Mouse (Mus musculus) neural tube, embryonic 10.5 days (tissue): ENCODE measurements around the gene Ankrd17.
"Not testable (repeated sequence)": the region's sequence is repeated elsewhere in the genome, so short reads cannot be mapped to it uniquely, and the experiment has no call there.

Experiments used
- DNase-seq: peaks from one replicate; pipeline ENCODE4 v3.0.0-alpha.2; 2017; ENCODE audit warnings: low spot score; ENCODE audit errors: extremely low spot score

Ankrd17 gene

DNA sequence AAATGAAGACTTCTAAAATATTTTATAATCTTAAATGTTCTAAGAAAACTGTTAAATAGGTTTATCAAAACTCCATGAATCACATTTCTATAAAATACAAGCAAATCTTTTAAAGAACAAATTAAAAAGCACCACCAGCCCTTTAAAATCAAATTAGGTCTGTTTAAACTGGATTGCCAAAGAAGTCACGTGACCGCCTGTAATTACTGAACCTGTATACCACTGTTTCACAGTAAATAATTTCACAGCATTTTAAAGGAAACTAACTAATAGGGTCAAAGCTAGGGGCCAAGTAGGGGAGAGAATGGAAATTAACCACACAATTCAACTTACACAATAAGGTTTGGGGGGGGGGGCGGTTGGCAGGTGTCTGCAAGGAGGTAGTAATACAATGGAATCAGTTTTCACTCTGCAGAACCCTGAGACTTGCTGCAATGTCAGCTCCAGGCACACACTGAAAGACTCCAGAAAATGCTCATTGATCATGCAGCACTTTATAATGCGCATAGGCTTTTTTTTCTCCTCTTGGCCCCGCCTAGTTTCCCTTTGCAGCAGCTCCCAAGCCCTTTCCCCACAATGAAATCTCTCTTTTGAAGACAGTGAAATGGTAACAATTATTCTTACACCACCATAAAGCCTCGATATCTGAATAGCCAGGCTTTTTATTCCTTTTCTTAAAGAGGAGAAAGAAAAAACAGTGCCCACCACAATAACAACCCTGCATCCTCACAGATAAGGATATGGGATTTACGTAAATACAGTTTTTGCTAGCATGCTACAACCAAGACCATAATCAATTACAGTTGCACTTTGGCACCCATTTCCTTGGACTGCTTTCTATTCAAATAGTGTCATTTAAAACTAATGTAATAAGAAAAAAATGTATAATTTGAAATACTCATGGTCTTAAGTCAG is 27.9 kb downstream of the Ankrd17 start:
- no peak for DNase-seq

DNA sequence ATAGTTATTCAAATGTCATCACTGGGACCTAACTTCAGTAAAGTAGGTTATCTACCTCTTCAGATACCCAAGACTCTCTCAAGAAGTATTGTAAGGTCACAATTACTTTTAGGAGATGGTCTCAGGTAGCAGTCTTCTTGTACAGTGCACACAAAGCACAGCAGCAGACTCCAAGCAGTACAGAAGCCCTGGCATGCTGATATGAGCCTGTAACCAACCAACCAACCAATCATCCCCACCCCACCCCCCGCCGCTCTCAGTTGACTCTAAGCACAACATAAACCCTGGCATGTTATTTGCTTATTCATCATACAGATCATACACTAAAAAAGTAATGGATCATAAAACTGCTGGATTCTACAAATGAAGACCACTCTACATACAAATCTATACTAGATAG is 33.9 kb downstream of the Ankrd17 start:
- no peak for DNase-seq

DNA sequence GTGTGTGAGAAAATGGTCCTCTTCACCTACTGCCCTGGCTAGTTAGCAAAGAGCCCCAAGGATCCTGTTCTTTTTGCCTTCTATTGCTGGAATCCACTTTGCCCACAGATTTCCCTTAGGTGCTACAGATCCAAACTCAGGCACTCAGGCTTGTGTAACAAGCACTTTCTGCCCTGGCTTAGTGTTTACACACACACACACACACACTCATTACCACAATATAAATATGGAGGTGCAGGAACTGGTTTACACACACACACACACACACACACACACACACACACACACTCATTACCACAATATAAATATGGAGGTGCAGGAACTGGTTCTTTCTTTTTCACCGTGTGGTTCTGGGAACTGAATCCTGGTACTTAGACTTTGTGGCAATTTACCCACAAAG is 35.3 kb downstream of the Ankrd17 start:
- no peak for DNase-seq

DNA sequence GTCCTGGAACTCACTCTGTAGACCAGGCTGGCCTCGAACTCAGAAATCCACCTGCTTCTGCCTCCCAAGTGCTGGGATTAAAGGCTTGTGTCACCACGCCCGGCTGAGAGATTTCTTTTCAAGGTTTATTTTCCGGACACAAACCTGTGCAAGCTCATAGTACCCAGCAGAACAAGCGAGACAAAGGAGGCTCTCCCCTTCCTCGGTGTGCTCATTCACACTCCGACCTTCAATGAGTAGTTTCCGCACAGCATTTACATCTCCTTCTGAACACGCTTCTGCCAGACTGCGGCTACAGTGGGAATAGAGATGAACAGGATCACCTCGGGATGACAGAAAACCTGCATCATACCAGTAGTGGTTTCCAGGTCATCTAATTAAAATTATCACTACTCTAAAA is 68.0 kb downstream of the Ankrd17 start:
- no peak for DNase-seq

DNA sequence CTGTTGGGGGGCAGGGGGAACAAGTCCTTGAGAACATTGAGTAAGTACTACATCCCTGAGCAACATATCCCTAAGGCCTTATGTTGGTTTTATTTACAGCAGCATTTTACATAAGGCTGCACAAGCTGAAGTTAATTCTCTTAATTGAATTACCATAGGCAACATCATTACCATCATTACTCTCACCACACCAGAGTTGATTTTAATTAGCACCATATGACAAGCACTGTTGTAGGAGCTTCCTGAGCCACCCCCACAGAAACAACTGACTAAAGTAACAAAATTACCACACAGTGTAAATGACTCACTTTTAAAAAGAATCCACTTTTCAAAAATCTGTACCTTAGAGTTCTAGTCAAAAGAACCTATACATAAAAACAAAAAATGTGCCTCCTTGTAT is 76.5 kb downstream of the Ankrd17 start:
- DNase-seq: no peak

DNA sequence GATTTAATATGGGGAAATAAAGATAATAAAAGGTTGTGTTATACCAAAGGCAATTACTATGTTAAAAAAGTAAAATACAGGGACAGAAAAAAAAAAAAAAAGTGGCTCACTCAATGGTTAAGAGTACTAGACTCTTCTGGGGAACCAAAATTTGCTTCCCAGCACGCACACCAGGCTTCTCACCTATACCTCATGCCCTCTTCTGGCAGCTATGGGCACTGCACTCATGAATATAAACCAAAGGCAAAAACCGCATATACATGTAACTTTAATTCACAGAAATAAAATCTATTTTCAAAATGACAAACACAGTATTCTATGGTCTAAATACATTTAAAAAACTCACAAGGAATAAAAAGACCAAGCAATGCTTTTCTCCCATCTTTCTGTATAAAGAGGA is 79.8 kb downstream of the Ankrd17 start:
- DNase-seq: no peak

DNA sequence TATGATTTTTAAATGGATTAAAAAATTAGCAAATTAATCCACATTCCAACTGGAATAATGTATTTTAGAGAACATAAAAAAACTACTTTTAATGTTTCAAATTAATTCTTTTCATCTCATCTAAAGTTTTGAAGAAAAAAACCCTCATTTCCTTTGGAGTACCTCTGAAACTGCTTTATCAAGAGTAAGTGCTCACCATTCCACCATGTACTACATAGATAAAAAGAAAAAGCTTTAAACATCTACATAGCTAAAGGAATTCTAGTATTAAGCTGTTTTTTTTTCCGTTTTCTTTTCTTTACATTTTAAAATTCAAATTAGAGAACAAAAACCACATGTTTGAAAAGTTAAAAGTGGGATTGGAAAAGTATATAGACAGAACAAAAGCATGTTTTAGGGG is 86.3 kb downstream of the Ankrd17 start:
- DNase-seq: no peak

DNA sequence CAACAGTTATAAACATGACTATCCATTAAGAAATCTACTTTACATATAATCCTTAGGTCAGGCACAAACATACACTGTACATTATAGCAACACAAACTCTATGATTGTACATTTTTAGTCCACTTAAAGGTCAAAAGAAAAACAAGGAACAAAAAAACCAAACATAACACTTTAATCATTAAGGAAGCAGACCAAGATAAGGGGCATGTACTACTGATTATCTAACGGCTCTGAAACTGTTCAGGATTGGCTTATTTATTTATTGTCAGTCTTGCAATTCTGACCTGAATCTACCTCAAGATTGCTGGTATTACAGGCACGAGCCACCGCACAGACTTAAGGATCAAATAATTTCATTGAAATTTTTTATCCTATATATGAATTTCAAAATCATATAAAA is 87.0 kb downstream of the Ankrd17 start:
- no peak for DNase-seq

DNA sequence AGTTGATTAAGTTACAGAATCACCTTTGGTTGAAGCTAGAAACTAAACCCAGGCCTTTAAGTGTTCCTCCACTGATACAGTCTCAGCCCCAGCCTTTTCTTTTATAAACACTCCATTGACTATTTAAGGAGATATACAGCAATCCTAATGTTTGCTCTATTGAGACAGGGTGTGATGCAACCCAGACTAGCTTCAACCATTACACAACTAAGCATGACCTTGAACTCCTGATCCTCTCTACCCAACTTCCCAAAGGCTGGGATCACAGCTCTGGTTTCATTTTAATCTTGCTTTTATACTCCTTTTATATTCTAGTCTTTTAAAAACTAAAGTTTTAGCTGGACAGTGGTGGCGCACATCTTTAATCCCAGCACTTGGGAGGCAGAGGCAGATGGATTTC is 88.9 kb downstream of the Ankrd17 start:
- DNase-seq: no peak

DNA sequence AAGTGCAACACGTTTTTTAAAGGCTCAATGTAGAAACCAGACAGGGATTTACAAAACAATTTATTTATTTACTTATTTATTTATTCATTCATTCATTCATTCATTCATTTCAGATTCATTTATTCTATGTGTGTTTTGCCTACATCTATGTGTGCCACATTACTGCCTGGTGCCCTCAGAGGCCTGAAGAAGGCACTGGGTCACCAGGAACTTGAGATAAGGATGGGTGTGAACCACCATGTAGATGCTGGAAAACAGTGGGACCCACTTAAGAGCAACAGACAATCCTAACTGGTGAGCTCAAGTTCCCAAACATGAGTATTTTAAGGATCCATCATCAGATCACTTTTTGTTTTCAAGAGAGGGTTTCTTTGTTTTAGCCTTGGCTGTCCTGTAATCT is 91.6 kb downstream of the Ankrd17 start:
- no peak for DNase-seq

DNA sequence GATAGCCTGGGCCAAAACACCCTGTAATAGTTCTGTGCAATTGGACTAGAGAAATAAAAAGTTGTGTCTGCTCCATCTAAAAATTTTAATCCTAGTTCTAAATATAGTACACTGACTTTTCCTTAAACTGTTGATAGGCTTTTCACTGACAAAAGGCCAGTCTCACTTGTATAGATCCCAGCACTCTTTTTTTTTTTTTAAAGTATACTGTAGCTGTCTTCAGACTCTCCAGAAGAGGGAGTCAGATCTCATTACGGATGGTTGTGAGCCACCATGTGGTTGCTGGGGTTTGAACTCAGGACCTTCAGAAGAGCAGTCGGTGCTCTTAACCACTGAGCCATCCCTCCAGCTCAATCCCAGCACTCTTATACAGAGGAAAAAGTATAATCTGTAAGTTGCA is 104.1 kb downstream of the Ankrd17 start:
- DNase-seq: not testable (repeated sequence)

DNA sequence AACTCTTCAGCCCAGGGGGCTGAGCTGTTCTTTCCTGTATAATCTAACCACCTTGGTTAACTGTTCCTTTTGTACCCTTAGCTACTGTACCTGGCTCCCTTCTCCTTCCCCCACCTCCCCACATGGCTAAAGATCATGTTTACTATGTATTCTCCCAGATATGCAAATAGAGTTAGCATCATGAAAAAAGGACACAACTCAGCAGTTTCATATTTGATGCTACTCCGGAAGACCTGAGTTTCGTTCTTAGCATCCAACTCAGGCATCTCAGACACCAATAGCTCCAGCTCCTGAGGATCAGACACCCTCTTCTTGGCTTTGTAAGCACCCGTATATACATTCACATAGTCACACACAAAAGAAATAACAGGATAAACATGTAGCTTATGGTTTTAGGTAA is 109.4 kb downstream of the Ankrd17 start:
- DNase-seq: no peak

DNA sequence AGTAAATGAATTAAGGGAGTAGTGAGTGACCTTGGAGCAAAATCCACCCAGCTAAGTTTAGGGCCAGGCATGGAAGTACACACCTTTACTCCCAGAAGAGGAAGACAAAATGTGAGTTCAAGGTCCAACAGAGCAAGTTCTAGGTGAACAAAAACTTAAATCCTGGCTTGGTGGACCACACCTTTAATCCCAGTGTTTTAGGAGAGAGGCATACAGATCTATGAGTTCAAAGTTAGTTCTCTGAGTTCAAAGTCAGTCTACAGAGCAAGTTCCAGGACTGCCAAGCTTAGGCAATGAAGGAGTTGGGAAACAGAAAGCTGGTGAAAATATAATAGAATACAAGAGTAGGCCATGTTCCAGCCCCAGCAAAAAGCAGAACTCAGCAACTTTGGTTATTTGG is 118.9 kb downstream of the Ankrd17 start:
- no peak for DNase-seq

DNA sequence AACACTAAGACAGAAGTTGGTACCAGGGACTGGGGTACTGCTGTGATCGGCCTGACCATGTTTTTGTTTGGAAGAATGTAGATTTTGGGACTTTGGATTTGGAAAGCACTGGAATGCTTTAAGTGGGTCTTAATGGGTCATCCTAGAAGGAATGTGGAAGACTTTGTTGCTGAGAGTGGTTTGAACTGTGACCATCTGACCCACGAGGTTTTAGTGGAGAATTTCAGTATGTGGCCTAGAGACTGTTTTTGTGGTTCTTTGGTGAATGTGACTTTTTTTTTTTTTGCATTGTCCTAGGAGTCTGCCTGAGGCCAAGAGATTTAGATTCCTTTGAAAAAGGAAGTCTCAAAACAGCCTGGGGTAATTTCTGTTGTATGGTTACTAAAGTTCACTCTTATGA is 119.4 kb downstream of the Ankrd17 start:
- DNase-seq: no peak

DNA sequence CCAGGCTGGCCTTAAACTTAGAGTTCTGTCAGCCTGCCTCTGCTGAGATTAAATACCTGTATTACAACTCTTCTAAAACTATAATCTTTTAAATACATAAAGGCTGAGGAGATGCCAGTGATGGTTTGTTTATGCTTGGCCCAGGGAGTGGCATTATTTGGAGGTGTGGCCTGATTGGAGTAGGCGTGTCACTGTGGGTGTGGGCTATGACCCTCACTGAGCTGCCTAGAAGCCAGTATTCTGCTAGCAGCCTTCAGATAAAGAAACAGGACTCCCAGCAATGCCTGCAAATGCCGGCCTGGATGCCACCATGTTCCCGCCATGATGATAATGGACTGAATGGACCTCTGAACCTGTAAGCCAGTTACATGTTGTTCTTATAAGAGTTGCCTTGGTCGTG is 119.8 kb downstream of the Ankrd17 start:
- DNase-seq: no peak

DNA sequence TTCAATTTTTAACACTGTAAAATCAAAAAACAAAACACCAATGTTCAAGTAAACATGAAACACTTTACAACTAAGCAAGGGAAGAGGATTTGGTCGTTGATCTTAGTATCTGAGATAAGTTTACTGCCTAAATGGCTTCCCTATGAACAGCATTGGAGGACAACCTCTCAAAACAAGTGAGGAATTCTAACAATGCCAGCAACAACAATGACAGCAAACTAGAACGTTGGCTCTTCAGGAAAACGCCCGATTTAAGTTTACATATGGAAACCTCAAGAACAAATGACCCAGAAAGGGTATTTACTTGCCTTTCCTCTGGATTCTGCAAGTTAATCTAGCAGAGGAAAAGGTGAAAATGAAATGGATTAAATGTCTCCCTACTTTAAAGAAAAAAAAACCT is 121.0 kb downstream of the Ankrd17 start:
- DNase-seq: no peak

DNA sequence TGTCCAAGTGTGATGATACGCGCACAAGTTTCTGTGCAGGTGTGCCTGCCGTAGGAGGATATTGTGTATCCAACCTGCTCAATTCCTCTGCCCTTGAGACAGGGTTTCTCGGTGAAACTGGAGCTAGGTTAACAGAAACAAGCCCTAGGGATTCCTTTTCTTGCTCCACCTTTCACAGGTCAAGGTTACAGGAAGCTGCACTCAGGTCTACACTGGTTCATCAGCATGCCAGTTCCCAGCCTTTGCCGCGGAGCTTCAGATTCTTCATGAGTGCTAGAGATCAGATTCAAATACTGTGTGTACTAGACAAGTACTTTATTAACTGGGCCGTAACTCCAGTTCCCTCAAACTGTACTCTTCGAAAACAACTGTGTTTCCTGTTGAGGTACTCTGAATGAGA is 131.2 kb downstream of the Ankrd17 start:
- DNase-seq: no peak

DNA sequence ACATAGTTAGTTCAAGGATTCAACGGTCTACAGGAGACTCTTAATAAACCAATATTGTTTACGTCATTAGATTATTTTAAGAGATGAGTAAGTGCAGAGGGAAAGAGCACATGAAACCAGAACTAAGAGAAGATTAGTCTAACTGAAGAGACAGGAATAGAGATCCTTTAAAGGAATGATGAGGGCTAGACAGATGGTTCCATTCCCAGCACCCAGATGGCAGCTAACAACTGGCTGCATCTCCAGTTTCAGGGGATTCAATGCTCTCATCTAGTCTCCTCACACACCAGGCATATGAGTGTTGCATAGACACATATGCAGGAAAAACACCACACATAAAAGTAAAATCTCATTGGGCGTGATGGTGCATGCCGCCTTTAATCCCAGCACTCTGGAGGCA is 133.1 kb downstream of the Ankrd17 start:
- DNase-seq: no peak

DNA sequence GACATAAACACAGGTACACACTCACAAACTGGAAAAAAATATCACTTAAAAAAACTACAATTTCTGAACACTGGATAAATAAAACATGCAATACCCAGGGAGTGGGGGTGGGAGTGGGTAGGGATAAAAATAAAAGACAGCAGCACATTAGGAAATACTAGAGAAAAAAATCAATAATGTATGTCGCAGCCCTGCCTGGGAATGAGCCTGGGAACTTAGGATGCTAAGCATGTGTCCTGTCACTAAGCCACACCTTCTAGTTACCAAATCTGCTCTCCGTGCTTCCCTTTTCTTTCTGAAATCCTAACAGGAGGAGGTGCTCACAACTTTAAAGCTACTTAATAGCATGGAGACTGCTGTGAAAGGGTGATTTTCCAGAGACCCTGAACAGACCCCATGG is 136.6 kb downstream of the Ankrd17 start:
- DNase-seq: no peak

DNA sequence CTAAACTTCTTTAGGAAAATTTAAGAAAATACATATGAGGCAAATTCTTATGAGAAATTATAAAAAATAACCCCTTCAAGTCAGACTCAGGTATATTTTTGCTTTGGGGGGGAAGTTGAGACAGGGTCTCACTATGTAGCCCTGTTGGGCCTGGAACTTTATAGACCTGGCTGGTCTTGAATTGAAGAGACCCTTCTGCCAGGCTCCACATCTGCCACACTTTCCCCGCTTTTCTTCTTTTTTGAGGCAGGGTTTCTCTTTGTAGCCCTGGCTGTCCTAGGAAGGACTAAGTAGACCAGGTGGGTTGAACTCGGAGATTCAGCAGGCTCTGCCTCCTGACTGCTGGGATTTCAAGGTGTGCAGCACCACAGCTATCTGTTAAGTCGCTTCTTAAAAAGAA is 139.7 kb downstream of the Ankrd17 start:
- DNase-seq: no peak

DNA sequence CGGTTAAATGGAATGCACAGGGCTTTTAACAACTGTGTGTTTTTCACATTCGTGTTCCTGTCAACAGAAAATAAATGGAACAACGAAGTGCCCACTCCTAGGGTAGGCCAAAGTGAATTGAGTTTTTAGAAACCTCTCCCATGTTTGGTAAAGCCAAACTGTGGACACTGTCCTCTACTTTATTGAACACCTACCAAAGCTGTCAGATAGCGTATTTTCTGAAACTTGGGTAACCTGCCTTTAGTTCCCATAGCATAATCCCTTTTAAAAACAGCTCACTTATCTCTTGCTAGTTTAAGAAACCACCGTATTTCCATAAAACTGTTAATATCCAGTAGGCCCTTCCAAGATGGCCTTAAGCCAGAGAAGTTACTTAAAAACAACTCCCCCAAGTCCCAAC is 141.6 kb downstream of the Ankrd17 start:
- DNase-seq: no peak

DNA sequence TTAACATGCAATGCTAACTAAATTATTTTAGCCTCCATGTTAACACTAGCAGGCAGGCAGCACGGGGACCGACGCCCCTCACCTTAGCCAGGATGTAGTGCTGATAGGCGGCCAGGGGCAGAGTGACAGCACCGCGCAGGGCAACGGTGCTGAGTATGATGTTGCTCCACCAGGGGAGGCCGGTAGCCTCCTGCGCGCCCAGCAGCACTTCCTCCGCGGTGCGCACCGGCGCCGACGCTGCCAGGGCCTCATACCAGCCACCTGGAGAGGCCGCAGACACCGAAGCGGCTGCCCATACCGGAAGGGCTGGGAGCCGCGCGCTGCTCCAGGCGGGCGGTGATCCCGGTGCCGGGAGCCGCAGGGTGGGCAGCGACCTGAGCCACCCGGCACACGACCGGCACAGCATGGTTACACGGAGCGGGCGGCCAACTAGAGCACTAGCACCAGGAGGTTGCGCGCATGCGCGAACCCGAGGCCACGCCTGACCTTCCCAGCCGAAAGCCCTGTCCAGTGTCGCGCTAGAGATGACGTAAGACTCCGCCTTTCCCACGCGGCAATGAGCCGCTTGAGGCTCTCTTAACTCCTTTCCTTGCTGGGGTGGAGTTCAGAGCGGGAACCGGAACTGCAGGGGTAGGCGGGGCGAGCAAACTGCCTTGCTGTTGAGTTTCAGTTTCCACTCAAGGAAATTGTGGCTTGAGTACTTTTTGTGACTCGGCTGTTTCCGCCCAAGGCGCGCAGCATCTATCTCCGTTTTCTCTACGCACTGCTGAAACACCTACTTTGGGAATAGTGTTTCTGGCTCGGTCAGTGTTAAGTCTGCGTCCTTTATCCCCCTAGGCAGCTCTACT is 142.6 kb downstream of the Ankrd17 start, which contains the start of gene Cox18:
Gene Cox18 (minus strand): TSS at position 468 of the 848 bp plus-strand sequence.
- DNase-seq: peak; percentile 97

DNA sequence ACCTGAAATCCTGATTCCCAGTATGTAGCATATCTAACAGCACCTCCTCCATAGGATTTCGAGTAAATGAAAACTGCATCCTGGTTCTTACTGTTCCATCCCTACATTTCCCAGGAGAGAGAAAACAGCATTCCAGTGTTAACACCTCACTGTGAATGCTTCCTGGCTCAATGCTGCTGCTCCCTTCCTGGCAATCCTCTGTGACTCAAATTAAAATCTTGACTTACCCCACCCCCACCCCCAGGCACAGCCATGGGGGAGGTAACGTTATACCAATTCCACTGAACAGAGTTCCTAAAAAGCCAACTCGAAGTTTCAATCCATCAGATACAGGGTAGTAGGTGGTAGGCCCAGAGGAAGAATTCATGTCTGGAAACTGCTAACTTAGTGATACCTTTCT is 143.4 kb downstream of the Ankrd17 start:
- DNase-seq: no peak
